Mouse (Mus musculus): ENCODE results near the gene Creb5. TPM values are rescaled to one million over a fixed set of nuclear protein-coding genes. Genes with fewer than 3 reads are reported as not detected.
"Not testable (repeated sequence)": the region's sequence is repeated elsewhere in the genome, so short reads cannot be mapped to it uniquely, and the experiment has no call there.

Creb5 gene
- total RNA-seq, 2 experiments from 2014 or later = 6.7 to 9.5 TPM

DNA sequence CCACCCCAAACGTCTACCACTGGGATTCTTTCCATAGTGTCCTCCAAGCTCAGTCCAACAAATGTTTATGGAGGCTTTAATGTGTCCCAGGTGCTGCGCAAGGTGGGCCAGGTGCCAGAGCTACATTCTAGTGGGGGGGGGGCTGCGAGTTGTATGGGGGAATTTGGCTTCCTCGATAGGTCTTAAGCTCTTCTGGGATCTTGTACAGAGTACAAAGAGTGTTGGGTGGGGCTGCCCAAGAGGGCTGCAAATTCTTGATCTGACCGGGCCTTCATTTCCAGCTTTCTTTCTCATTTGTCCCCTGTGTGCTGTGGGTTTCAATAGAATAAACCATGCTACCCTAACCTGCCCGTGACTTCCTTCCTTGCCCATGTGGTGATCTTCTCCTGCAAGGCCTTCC, 114.3 kb downstream of the Creb5 start:
- DNase-seq = no peak
- intact Hi-C loops (cut with DNase I; ENCODE audit: low total_unique reads) = no loop called here

DNA sequence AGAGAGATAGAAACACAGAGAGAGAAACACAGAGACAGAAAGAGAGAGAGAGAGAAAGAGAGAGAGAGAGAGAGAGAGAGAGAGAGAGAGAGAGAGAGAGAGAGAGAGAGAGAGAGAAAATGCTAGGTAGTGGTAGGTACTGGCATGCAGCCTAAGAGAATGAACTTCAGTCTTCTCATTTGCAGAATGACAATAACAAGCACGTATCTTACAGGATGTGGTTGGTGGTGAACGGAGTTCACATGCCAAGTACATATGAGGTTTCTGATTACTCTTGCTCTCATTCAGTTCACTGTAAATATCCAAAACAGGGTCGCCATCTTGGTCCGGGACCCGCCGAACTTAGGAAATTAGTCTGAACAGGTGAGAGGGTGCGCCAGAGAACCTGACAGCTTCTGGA, 115.5 kb downstream of the Creb5 start:
- intact Hi-C loops (cut with DNase I; ENCODE audit: low total_unique reads) = not testable (repeated sequence)

DNA sequence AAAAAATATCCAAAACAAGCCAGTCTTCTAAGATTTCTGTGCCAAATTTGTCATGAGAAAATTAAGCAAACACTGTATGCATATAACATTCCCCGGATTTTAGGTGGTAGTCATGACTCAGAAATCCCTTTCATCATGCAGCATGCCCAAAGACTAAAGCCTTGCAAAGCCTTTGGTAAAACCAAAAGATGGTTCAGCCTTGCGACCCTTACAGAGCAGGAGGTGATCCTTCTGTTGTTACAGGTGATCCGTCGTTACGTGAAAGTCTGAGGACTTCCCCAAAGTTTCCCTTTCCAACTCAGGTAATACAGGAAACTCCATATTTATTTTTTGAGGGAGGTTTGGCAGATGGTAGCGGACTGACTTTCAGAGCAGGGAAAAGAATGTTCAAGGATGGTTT, 122.1 kb downstream of the Creb5 start:
- intact Hi-C loops (cut with DNase I; ENCODE audit: low total_unique reads) = no loop called here
- DNase-seq = no peak

More for the DNA sequence above, 115.5 kb downstream of the Creb5 start:
- DNase-seq = not testable (repeated sequence)

DNA sequence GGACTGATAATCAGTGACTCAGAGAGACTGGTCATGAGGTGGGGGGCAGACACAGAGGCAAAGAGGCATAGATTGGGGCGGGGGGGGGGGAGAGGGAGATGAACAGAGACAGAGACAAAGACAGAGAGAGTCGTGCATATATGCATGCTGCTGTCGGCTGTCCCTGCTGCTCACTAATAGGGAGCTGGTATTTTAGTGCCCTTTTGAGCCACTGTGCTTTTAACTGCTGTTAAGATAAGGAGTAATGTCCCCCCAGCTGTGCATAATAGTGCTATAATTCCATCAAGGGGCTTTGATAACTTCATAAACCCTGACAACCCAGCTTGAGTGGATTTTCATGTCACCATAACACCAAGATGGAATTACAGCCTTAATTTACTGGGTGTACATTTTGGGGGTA, 134.3 kb downstream of the Creb5 start:
- intact Hi-C loops (cut with DNase I; ENCODE audit: low total_unique reads) = no loop called here
- DNase-seq = no peak

- intact Hi-C loops (cut with DNase I; ENCODE audit: low total_unique reads) = no loop called here
- DNase-seq = no peak
Measured at GRCm38 (mm10) chr6:53429368-53429767, 142.3 kb downstream of the Creb5 start.

DNA sequence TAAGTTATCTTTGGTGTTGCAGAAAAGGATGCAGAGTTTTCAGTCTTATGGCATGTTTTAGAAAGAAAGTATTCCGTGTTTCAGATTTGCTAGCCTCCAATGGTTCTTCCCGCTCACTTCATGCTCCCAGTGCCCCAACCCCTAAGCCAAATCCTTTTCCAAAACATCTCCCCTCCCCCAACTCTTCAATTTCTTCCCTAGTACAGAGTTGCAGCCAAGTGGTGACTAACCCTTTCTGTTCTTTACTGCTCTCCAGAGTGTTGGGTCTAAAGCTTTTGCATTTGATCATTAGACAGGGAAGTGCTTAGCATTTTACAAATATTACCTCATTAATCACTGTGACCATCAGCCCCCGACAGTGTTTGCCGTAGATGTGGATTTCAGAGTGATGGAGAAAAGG, 142.8 kb downstream of the Creb5 start:
- no peak for DNase-seq

DNA sequence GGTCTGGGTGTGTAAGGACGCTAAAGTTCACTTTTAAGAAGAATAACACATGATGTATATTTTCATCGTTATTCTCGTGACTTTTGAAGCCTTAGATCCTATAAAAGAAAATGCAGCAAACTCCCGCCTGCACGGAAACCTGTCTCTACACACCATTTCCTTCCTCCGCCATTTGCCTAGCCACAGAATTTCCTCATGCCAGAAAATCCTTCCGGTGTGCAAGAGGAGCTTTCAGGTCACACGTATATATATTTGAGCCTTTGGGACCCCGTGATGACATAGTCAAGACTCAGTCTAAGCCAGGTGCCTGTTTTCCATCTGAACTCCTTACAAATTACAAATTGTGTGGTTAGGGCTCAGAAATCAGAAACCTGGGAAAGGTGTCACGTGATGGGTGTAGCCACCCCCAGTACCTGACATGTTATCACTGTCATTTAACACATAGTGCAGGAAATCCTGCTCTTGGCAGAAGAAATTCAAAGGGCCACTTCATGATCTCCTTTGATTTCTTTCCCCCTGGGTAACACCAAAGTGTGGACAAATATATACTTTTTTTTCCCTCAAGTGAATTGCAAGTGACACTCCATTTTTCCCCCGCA, 158.9 kb downstream of the Creb5 start:
- intact Hi-C loops (cut with DNase I; ENCODE audit: low total_unique reads) = no loop called here
- DNase-seq = no peak

More for the DNA sequence above, 142.8 kb downstream of the Creb5 start:
- intact Hi-C loops (cut with DNase I; ENCODE audit: low total_unique reads) = no loop called here

GRCm38 (mm10) chr6:53447479-53447878, 160.4 kb downstream of the Creb5 start:
- intact Hi-C loops (cut with DNase I; ENCODE audit: low total_unique reads) = no loop called here
- DNase-seq = no peak

GRCm38 (mm10) chr6:53448317-53448870, 161.3 kb downstream of the Creb5 start:
- intact Hi-C loops (cut with DNase I; ENCODE audit: low total_unique reads) = no loop called here
- DNase-seq = no peak

DNA sequence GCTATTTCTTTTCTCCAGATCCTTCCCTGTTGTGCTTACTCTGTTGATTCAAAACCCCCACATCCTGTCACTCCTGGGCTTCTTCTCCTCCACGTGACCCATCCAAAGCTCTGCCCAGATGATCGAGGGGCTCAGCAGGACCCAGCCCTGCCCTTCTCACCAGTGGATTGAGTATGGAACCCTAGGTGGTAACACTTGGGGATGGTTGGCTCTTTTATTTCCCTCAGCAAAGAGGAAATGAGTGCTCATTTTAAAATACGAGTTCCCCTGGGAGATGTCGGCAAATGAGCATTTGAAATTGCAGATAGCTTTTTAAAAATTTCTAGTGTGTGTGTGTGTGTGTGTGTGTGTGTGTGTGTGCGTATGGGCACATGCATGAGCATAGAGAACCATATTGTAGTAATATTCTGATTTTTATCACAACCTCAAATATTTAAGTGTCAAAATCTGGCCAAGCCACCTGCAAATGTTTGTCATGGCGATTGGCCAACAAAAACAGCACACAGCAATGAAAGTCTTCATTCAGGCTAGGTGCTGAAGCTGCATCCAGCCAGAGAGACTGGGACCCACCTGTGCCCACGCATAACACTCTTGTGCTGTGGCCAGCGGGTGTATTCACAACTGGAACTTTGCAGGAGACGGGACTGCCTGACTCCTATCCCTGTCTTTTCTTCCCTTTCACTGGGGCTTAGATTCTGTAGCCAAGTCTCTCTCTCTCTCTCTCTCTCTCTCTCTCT, 162.5 kb downstream of the Creb5 start:
- no peak for DNase-seq
- intact Hi-C loops (cut with DNase I; ENCODE audit: low total_unique reads) = no loop called here

GRCm38 (mm10) chr6:53450494-53450893, 163.4 kb downstream of the Creb5 start:
- DNase-seq = no peak
- intact Hi-C loops (cut with DNase I; ENCODE audit: low total_unique reads) = no loop called here

DNA sequence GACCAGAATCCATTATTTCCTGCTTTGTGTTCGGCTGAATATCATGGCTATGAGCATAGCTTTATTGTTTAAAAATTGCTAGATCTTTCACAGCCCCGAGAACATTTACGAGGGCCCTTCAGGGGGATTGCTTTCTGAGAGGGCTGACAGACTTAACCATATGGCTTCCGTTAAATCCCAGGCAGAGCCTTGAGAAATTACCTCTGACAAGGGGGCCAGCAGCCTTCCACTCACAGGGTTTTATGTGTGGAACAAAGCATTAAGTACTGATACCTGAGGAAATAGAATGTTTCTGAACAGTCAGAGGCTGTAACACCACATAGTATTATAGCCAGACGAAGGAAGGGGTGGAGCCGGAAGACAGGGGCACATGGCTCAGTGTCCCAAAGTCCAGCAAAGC, 165.2 kb downstream of the Creb5 start:
- intact Hi-C loops (cut with DNase I; ENCODE audit: low total_unique reads) = no loop called here

DNA sequence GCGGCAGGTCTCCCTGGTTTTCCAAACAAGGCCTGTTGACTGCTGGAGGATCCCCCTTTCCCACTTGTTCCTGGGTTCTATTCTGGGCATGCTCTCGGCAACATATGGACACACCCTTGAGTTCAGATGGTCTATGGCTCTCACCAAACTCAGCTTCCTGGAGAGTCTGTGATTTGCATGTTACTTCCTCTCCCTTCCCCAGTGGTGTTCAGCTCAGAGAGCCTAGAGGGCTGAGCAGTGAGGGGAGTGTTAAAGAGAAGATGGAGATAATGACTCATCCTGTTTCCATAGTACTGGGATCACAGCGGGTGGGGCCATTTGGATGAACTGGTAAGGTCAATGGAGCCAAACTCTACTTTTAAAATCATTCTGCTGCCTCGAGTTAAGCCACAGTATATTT, 168.4 kb downstream of the Creb5 start:
- no peak for DNase-seq
- intact Hi-C loops (cut with DNase I; ENCODE audit: low total_unique reads) = no loop called here

More for the DNA sequence above, 165.2 kb downstream of the Creb5 start:
- DNase-seq = no peak

DNA sequence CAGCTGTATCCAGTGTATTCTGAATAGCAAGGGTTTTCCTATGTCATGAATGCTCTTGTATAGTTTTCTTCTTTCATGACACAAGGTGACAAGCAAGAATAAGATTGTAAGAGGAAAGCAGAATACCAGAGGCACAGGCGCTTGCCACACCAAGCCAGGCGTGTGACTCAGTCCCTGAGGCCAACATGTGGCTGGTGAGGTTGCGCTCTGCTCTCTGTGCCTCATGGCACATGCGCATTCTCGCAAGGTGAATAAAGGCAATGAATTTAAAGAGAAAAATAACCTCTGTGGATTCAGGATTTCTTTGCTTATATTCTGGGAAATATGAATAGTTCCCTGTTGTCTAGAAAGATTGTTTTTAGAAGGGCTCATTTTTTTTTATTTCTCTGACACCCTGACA, 169.0 kb downstream of the Creb5 start:
- no peak for DNase-seq
- intact Hi-C loops (cut with DNase I; ENCODE audit: low total_unique reads) = no loop called here

GRCm38 (mm10) chr6:53459995-53460747, 173.1 kb downstream of the Creb5 start:
- no peak for DNase-seq
- intact Hi-C loops (cut with DNase I; ENCODE audit: low total_unique reads) = no loop called here

GRCm38 (mm10) chr6:53461056-53461455, 174.0 kb downstream of the Creb5 start:
- no peak for DNase-seq
- intact Hi-C loops (cut with DNase I; ENCODE audit: low total_unique reads) = no loop called here

- DNase-seq = peak; percentile 16
- intact Hi-C loops (cut with DNase I; ENCODE audit: low total_unique reads) = no loop called here
Measured at GRCm38 (mm10) chr6:53461775-53462770, 175.0 kb downstream of the Creb5 start.

- intact Hi-C loops (cut with DNase I; ENCODE audit: low total_unique reads) = no loop called here
Measured at GRCm38 (mm10) chr6:53462802-53463201, 175.7 kb downstream of the Creb5 start.

GRCm38 (mm10) chr6:53463261-53463813, 176.3 kb downstream of the Creb5 start:
- no peak for DNase-seq
- intact Hi-C loops (cut with DNase I; ENCODE audit: low total_unique reads) = no loop called here

More at GRCm38 (mm10) chr6:53462802-53463201, 175.7 kb downstream of the Creb5 start:
- DNase-seq = no peak

Data from gastrocnemius, postnatal 14 days (tissue).